Mouse (Mus musculus) left cerebral cortex, adult 18-20 months (tissue): Measurements from ENCODE around the gene Enox1. TPM values are rescaled to one million over a fixed set of nuclear protein-coding genes. Genes with fewer than 3 reads are reported as not detected.

ENCODE experiments used
- DNase-seq, 2 experiments: peaks; one replicate each; pipeline ENCODE4 v3.0.0; 2021 to 2022; ENCODE audit warnings: low spot score in 2 of 2, mixed read lengths in 1 of 2
- total RNA-seq, 2 experiments: library from RNA; stranded (reverse); gene quantifications; 2 replicates each; pipeline ENCODE4 v1.2.3; 2021

The Enox1 gene
- total RNA-seq, 2 experiments from 2014 or later: 43.8 to 44.9 TPM

DNA sequence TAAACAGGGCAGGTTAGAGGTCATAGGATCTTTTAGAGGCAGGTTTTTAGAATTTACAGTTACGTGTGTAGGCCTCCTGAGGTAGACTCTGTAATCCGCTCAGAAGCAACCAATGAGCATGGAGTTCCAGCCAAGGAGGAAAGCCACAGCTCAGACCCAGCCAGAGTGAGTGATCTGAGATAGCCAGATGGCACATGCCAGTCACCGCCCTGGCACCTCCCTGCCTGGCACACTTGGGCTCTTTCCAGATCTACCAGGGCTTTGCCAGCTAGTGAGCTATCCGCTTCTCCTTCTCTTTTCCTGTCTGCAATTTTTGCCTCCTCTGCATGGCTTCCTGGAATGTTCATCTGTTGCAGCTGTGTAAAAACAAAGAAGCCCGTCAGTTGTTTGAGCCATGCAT, 514.4 kb downstream of the Enox1 start:
- peak in 1 of 2 experiments; percentile 16 for DNase-seq

DNA sequence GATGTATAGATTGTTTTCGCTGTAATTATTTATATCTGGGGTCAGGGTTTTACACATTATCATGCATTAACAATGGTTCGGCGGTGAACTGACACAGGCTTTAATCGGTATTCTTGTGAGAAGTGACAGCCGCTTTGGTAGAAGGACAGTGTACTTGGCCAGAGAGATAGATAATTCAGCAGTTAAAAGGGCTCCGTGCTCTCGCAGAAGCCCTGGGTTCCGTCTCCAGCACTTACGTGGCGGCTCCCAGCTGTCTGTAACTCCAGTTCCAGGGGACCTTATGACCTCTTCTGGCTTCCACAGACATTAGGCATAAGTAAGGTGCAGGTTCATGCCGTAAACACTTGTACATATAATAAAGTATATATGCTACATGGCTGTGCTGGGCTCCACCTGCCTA, 515.4 kb downstream of the Enox1 start:
- DNase-seq: no peak

DNA sequence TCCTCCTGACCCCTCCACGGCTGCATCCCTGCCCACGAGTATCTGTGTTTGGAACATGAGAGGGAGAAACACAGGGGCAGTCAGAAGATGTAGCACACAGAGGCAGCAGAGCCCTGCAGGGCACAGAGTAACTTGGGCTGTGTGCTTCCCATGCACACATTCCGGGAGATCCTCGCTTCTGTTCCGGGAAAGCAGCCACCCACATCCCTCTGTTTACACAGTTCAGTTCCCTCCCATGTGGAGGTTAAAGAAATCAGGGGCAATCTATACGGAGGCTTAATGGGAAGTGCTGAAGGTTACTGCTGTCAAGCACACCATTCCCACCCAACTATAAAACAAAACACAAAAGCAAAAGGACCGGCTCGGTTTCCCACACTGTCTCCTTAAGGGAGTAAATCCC, 516.6 kb downstream of the Enox1 start:
- no peak for DNase-seq

DNA sequence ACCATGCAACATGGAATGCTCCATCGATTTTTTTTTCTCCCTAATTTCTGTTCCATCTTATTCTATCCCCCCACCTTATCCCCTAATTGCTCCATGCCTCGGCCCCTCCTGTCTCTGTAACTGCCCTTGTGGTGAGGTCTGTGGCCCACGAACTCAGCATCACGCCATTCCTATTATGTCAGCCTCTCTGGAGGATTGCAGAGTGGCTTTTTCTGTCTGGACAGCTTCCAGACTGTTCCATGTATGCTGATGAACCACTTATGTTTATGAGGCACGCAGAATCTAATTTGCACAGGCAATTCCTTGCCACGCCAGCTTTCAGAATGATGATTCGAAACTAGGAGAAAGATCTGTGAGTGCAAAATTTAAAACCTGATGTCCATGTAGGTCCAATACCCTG, 521.4 kb downstream of the Enox1 start:
- DNase-seq: no peak

DNA sequence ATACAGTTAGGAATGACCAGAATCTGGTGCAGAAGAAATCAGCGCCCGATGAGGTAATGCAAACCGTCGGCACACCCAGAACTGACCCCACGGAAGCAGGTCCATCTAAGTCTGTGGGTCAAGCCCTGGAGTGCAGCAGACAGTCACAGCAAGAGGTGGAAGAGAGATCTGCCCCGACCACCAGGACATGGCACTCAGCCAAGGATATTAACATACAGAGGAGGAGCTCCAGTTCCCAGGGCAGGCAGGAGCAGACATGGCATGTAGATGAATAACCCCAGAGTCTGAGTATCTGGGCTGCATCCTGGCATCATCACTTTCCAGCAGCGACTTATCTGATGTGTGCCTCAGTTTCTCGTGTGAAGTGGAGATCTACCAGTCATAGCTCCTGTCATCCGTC, 523.3 kb downstream of the Enox1 start:
- DNase-seq: no peak

DNA sequence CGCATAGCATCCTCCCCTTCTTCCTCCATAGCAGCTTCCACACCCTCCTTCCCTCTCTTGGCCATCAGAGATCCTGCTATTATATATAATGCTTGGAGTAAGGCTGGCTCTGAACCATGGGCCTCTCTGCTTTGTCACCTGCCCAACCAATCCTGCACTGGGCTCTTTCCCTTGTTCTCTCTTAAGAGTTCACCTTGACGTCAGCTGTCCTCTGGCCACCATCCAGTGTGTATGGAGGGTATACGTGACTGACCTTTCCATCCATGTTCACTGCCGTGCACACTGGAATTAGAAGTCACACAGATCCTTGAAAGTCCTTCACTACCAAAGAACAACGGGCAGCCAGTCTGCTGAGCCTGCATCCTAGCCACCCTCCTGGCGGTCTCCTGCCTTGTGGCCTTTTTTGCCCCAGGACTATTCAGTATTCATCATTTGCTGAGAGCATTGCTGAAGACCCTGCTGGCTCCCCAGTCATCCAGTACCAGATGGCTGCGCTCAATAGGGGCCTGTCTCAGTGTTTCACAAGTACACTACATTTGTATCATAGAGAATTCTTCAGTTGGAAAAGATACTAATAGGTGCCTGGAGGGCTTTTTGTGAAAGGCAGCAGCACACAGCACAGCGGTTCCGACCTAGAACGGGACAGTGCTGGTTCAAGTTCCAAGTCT, 526.5 kb downstream of the Enox1 start:
- no peak for DNase-seq

DNA sequence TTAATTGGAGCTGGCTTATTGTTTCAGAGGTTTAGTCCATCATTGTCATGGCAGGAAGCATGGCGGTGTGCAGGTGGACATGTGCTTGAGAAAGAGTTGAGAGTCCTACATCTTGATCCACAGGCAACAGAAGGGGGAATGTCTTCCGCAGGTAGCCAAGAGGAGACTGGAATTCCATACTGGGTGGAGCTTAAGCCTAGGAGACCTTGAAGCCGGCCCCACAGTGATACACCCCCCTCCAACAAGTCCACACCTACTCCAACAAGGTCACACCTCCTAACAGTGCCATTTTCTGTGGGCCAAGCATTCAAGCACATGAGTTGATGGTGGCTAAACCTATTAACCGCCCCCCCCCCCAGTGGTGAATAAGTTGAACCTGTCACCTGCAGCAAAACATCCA, 533.3 kb downstream of the Enox1 start:
- DNase-seq: no peak

DNA sequence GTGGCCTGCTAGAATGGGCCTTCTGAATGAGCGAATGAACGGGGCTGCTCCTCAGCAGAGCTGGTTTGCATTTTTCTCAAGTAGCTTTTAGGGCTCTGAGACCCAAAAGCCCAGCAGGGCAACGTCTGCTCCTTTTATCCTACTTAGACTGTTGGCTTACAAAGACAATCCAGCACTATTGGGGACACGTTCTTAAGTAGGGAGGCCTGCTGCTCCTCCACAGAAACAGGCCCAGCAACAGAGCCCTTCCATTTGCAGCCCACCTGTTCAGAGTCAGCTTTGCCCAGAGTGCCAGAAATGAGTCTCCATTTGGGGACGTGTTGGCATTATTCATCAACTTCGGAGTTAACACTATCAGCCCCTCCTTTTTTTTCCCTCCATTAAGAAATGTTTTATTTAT, 548.4 kb downstream of the Enox1 start:
- DNase-seq: no peak

DNA sequence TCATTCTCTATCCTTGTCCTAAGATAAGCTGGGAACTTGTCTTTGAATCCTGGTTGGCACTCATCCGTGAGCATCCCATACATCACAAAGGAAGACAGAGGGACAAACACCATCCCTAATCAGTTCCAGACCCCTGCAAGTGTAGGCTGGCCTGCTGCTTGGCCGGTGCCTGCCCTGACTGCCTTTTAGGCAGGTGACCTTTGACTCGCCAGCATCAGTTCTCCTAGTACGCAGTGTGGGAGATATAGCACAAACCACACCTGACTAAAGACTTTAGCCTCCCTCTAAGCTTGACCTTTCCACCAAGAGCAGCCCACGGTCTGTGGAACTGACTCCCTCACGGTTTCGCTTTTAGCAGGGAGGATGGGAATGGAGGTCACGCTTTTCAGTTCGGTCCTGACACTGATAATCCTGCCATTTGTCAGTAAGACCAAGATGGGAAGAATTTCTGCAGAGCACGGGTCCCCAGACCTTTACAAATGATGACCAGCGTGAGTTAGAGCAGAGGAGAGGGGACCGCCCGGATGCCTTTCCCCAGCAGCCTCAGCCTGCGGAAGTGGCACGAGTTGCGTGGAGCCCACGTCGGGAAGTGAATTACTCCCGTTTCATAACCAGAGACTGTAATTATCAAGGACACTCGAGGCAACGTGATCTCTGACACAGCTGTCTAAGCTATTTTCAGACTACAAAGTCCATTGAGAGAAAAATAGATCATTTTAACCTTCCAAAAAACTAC, 550.1 kb downstream of the Enox1 start:
- no peak for DNase-seq

DNA sequence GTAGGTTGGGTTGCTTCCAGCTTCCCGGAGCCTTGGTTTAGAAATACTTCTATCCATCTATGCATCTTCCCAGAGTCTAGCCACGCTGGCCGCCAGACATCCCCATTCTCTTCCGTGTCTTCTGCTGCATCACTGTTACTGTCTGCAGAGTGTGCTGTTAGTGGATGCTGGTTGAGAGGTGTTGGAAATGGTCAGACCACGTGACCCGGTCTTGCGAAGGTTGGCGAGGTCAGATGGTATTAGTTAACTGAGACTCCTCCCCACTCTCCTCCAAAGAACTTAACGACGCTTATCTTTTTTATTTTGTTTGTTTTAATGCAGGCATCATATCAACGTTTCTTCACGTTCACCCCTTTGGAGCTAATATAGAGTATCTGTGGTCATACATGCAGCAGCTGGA, 550.7 kb downstream of the Enox1 start:
- DNase-seq: peak in 1 of 2 experiments; percentile 13

DNA sequence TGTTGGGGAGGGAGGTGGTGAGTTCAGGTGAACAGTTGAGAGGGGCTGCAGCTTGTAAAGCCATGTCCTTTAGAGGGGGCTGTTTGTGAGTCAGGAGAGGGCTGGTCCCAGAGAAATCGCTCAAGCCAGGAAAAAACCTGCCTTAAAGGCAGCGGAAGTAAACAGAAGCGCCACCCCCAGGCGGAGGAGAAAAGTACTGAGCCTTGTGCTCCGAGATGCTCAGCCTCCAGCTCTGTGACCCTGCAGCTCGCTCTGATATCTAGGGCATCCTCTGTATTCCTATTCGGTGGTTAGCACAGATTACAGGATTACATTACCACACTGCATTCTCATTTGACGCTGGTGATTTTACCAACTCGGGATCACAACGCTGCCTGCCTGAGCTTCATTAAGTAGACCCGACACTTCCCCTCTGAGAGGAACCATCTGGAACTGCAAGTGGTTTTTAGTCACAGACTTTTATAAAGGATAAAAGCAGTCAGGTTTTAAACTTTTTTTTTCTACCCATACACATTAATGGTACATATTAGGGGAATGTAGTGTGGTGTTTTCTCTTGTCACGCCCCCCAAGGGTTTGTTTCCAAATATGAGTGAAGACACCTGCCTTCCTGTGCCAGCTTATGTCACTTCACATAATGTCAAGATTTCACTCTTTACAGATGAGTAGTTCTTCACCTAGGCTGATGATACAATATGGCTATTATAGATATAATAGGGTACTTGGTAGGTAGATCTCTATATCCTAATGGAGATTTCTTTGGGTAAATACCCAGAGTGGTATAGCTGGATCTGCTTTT, 552.0 kb downstream of the Enox1 start:
- no peak for DNase-seq

DNA sequence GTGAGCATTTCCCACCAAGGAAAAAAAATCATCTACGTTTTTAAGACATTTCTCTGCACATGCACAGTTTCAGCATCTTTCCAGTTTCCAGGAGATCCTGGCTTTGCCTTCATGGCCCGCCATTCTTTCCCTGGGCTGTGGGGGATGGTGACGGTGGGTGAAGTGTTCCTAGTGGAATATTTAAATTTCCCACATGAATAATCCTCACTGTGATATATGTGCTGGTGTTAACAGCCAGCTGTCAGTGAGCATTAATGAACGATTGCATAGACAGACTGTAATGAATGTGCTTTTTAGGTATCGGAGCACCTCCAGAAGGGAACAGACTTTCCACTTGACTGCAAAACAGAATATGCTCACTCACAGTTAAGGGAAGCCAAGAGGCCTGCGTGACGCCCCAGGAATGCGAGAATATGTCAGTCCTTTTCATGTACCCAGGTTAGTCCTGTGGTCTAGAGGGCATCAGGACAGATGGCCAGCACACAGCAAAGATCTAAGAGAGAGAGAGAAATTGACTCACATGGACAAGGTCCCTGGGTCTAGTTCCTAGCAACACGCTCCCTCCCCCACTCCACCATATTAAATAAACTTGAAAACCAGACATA, 558.5 kb downstream of the Enox1 start:
- no peak for DNase-seq

DNA sequence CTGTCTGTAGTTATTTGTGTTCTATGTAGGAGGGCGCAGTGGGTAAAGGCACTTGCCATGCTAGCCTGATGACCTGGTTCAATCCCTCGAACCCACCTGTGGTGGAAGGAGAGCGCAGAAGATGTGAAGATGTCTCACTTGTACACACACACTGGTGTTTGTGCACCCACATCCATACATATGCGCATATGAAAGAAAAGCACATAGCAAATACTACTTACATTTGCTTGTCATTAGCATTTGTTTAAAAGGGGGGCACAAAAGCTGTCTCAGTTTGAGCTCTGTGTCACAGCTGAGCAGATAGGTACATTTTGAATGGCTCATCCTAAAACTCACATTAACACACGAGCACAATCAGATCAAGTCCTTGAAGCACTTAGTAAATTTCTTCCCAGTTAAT, 560.4 kb downstream of the Enox1 start:
- no peak for DNase-seq

DNA sequence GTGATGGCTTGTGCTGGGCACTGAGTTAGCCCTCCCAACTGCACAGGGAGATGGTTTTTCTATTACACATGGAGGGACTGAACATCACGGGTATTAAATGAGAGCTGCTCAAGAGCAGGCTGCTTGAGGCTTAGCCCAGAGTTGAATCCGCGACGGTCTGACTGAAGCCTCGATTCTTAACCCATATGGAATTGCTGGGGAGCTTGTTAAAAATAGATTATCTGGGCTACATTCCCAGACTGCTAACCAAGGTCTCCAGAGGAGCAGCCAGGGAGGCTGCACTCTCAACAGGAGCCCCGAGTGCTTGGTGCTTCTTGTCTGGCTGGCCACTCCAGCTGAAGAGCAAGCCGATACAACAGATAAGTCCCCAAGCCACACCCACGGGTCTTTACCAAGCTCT, 562.3 kb downstream of the Enox1 start:
- no peak for DNase-seq

DNA sequence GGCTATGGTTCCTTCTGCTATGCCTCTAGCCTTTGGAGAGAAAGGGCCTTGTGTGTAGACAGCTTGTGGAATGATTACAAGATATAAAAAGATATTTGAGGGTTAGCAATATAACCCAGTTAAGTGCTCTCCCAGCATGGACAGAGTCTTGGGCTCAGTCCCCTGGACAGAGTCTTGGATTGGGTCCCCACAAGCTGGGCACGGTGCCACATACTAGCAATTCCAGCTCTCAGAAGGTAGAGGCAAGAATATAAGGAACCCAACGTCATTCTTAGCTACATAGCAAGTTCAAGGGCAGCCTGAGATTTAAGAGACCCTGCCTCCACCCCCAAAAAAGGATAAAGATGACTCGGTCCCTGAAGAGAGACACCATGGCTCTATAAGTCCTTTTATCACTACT, 581.5 kb downstream of the Enox1 start:
- no peak for DNase-seq

DNA sequence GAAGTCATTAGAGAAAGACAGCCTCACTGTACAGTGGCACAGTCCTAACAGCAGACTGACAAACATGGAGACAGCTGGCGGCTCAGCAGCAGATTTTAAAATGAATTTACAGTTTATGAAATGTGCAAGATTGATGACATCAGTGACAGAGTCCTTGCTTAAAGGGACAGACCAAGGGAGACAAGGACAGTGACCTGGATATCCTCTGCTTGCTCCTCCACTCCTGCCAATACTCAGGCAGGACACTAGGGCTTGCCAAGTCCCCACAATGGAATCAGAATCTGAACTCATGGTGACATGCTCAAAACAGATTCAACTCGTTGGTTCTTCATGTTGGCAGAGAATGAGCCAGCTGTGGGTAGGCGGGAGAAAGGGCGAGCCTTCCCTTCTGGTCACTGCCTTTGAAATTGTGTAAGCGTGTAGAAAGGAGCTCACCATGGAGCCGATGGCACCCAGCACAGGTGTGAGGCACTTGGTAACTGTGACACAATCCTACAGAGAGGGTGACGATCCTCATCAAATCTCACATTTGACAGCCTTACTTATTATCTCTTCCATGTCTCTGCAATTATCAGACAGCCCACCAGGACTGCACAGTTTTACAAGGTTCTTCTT, 582.3 kb downstream of the Enox1 start:
- DNase-seq: no peak

DNA sequence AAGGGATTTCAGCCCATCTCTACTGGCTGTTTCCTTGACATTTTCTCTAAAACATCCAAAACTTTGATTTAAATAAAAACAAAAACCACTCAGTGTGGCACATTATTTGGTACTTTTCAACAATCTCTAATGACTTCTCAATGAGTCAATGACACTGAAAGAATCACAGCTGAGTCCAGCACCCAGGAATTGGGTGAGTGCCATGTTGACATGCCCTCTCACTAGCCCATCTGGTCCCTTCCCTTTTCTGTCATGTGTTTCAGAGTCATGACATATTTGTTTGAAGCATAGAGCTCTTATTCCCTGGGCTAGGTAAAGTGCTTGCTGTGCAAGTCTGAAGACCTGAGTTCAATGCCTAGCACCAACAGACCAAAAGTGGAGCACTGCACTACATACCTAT, 582.8 kb downstream of the Enox1 start:
- no peak for DNase-seq

DNA sequence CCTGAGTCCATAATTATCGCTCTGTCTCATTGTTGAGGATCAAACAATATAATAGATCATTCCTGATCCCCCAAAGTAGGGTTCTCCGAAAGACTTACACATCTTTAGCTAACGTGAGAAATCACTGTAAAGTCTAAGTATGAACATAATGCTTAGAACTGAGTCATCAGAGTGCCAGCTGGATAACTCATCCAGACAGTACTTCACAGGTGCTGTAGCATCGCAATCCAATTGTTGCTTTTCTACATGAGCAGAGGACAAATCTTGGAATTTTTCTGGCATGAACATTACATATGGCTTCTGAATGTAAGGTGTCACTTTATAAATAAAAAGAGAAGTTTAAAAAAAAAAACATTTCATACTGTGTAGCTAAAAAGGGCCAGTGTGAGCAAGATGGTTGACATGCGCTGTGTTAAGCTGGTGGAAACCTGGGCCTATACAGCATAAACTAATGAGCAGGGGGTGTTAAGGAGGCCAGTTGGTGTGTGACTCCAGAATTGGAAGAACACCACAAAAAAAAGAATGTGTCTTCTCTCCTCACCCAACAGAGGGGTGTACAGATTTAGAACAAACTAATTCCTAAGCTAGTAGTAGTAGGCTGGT, 588.2 kb downstream of the Enox1 start:
- DNase-seq: peak; percentile 15 to 18

DNA sequence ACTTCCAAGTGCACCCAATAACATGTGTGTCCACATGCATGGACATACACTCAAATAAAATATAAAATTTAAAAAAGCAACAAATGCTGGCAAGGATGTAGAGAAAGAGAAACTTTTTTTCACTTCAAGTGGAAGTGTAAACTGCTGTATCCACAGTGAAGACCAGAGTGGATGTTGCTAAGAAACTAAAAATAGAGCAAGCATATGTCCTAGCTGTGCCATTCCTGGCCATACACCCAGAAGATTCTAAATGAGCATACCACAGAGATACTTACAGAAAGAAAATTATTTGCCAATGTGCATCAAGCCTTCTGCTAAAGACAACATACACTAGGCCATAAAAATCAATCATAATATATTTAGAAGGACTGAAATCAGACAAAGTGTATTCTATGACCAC, 592.4 kb downstream of the Enox1 start:
- DNase-seq: no peak
